Mouse (Mus musculus) G1E (cell line): ENCODE measurements around the gene Adrb1.

Source experiments
- CTCF ChIP-seq: IDR thresholded peaks from 2 replicates; pipeline ENCODE4 v1.5.1; 2012; ENCODE audit warnings: low read depth, low read length, inconsistent platforms, mixed read lengths
- GATA1 ChIP-seq: IDR thresholded peaks from 2 replicates; pipeline ENCODE4 v1.6.1; 2012; ENCODE audit warnings: borderline replicate concordance, low read length, inconsistent platforms, mixed read lengths
- POLR2AphosphoS5 ChIP-seq: IDR thresholded peaks from 2 replicates; pipeline ENCODE4 v1.6.1; 2012; ENCODE audit warnings: low read depth, low read length, inconsistent platforms; ENCODE audit not compliant: insufficient replicate concordance
- TAL1 ChIP-seq: conservative IDR thresholded peaks from 2 replicates; pipeline ENCODE4 v1.6.1; 2012; ENCODE audit warnings: low read depth, low read length, inconsistent platforms, mixed read lengths

DNA sequence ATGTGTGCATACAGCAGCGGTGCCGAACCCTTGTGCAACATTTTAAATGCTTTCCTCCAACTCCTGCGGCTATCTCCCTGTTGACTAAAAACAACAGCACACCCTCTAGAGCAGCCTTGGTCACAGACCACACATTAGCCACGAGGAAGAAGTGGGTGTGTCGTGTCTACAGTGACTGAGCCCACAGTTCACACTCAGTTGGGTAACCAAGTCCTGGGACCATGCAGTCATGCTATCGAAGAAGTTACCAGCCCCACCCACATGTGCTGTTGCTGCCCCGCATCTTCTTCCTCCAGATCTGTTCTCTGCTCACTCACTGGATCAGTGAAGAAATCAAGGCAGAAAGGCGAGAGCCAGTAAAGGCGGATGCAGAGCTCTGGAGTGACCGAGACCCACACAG lies 34.4 kb downstream of the Adrb1 start:
- TF ChIP-seq POLR2AphosphoS5 (no peak), CTCF (no peak), GATA1 (no peak), TAL1 (no peak)
